In genomic region chr5:113826619-113827018, GRCm38 (mm10) we compare ENCODE assay signal across 10 mouse cellular contexts.
"Had no signal": no experiment of that assay in that cellular context is flagged by ENCODE, and none has a peak within 500 bp of the region (broad histone marks: within the 10 kb centered on the region; RNA-seq: fewer than 3 reads in every experiment).

No protein-coding gene starts in this region.

- H3K4me1 ChIP-seq: limb, embryonic 12.5 days; midbrain, embryonic 13.5 days; neural tube, embryonic 15.5 days had no signal

- DNase-seq: kidney, adult 8-10 months; kidney, postnatal 25 days; liver; lung, adult 18-20 months; right cerebral cortex, adult 18-20 months; thymus, postnatal 14 days had no signal

- ATAC-seq: midbrain, embryonic 13.5 days had no signal

- H3K9ac ChIP-seq: limb, embryonic 12.5 days; liver, embryonic 14.5 days; midbrain, embryonic 13.5 days; neural tube, embryonic 15.5 days had no signal

- H3K27me3 ChIP-seq: limb, embryonic 12.5 days; midbrain, embryonic 13.5 days; neural tube, embryonic 15.5 days had no signal

- H3K4me2 ChIP-seq: limb, embryonic 12.5 days; midbrain, embryonic 13.5 days; neural tube, embryonic 15.5 days had no signal

- H3K9me3 ChIP-seq: limb, embryonic 12.5 days; midbrain, embryonic 13.5 days; neural tube, embryonic 15.5 days had no signal

- H3K27ac ChIP-seq: limb, embryonic 12.5 days; liver, embryonic 14.5 days; midbrain, embryonic 13.5 days; neural tube, embryonic 15.5 days had no signal

- H3K36me3 ChIP-seq: limb, embryonic 12.5 days; midbrain, embryonic 13.5 days; neural tube, embryonic 15.5 days had no signal

- H3K4me3 ChIP-seq: limb, embryonic 12.5 days; midbrain, embryonic 13.5 days; neural tube, embryonic 15.5 days had no signal
